Mouse (Mus musculus) liver, embryonic 16.5 days (tissue): ENCODE results near the gene Sh2d7. TPM values are rescaled to one million over a fixed set of nuclear protein-coding genes. Genes with fewer than 3 reads are reported as not detected.
"Not testable (repeated sequence)": the region's sequence is repeated elsewhere in the genome, so short reads cannot be mapped to it uniquely, and the experiment has no call there.

ENCODE experiments used
- ATAC-seq: fragments of 200-750 bp; cut with Nextera tagmentation; 2 replicates; pipeline ENCODE4 v1.8.0; 2017; ENCODE audit warnings: low read depth, mild to moderate bottlenecking, moderate number of reproducible peaks, moderate library complexity
- H3K27ac ChIP-seq: fragments of 300-500 bp; sonication (generic); 2 replicates; pipeline ENCODE4 v1.5.1; 2014; ENCODE audit warnings: mild to moderate bottlenecking, low read length
- H3K27me3 ChIP-seq: fragments of 300-500 bp; sonication (generic); 2 replicates; pipeline ENCODE4 v1.6.1; 2014; ENCODE audit warnings: low read depth, low read length, mixed read lengths; ENCODE audit not compliant: control insufficient read depth, insufficient read depth
- H3K36me3 ChIP-seq: fragments of 300-500 bp; sonication (generic); 2 replicates; pipeline ENCODE4 v1.6.1; 2014; ENCODE audit warnings: mild to moderate bottlenecking; ENCODE audit not compliant: control insufficient read depth, insufficient read depth
- H3K4me1 ChIP-seq: fragments of 300-500 bp; sonication (generic); 2 replicates; pipeline ENCODE4 v1.6.1; 2014; ENCODE audit warnings: low read depth, low read length, mixed read lengths; ENCODE audit not compliant: control insufficient read depth
- H3K4me2 ChIP-seq: fragments of 300-500 bp; sonication (generic); 2 replicates; pipeline ENCODE4 v1.6.1; 2014; ENCODE audit warnings: low read depth, low read length, mixed read lengths
- H3K4me3 ChIP-seq: fragments of 300-500 bp; sonication (generic); 2 replicates; pipeline ENCODE4 v1.5.1; 2014; ENCODE audit warnings: low read depth, mild to moderate bottlenecking, low read length
- H3K9ac ChIP-seq: fragments of 300-500 bp; sonication (generic); 2 replicates; pipeline ENCODE4 v1.6.1; 2014; ENCODE audit warnings: low read depth, low read length
- H3K9me3 ChIP-seq: fragments of 300-500 bp; sonication (generic); replicated peaks from 2 replicates; pipeline ENCODE4 v1.6.1; 2016; ENCODE audit warnings: low read length; ENCODE audit not compliant: control insufficient read depth
- WGBS: fragments of 180-500 bp; shearing (Covaris S2); extraction: QIAGEN DNeasy Blood & Tissue Kit; methylation state at CpG from one replicate; pipeline ENCODE4 v1.1.7; 2014; ENCODE audit not compliant: insufficient replicate concordance; 5-methylcytosine and 5-hydroxymethylcytosine counted together
- polyA plus RNA-seq: library from polyadenylated mRNA; unstranded; fragments of >200 nt; fragmentation: Nextera tagmentation; extraction: Ambion mirVana; gene quantifications from 2 replicates; pipeline ENCODE4 v1.2.1, GENCODE M21; 2015

Gene Sh2d7
- polyA plus RNA-seq, 1 experiment from 2014 or later: not detected

- not testable (repeated sequence) for H3K27me3 ChIP-seq, H3K36me3 ChIP-seq, H3K27ac ChIP-seq, ATAC-seq, H3K9me3 ChIP-seq, H3K9ac ChIP-seq, H3K4me2 ChIP-seq, H3K4me3 ChIP-seq
- 34% methylated on average over 2 of the region's 2 CpGs for WGBS
- H3K4me1 ChIP-seq: peaks cover 17% of the 10 kb centered on the region
Measured at GRCm38 (mm10) chr9:54584127-54584526, 45.3 kb downstream of the Sh2d7 start.

GRCm38 (mm10) chr9:54585839-54586198 lies 47.0 kb downstream of the Sh2d7 start:
- WGBS: 24% methylated on average over 5 of the region's 5 CpGs
- Histone ChIP-seq H3K27me3 (no peaks in the 10 kb centered on the region), H3K9me3 (no peaks in the 10 kb centered on the region), H3K4me1 (peaks cover 17% of the 10 kb centered on the region), H3K27ac (peak overlapping the region; percentile 25; the same call in 1 of the 2 replicates), H3K36me3 (0 out of 2 replicates have a peak, but pooled peaks cover 3% of the 10 kb centered on the region), H3K4me3 (peak overlapping the region; percentile 91), H3K9ac (peak overlapping the region; percentile 91), H3K4me2 (peak overlapping the region; percentile 94)
- ATAC-seq: no peak

DNA sequence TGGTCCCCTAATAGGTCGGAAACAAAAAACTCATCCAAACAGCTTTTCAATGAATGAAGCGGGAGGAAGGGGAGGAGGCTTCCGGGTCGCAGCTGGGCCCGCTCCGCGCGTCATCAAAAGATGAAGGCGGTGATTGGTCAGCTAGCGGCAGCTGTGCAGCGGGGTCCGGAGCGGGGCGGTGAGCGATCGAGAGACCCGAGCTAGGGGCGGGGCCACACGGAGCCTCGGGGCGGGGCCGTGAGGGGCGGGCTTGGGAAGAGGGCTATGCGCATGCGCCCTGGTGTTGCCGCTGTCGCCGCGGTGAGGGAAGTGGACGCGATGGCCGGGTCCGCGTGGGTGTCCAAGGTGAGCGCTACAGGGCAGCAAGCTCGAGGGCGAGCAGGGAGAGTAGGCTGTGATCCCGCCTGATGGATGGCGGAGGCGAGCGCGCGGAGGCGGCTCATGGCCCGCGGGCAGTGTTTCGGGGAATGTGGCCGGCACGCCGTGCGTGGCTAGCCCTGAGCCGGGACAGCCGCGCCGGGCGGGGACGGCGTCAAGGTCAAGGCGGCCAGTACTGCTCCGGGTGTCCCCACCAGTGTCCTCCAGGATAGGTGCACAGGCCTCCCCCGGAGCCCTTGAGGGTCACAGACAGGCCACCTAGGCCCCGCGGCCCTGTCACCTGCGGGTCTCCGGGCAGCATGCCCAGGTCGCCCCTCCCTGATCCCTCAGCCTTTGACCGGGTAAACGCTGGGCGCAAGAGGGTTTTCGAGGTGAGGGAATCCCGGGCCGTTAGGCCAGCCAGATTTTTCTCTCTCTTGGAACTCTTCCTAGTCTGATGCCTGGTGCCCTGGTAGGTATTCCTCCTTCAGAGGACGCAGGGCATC lies 47.6 kb downstream of the Sh2d7 start, which contains the start of gene Idh3a:
TSS of gene Idh3a (plus strand) at position 136 of the 863 bp plus-strand sequence.
- Histone ChIP-seq H3K4me1 (peaks cover 17% of the 10 kb centered on the region), H3K36me3 (0 out of 2 replicates have a peak, but pooled peaks cover 3% of the 10 kb centered on the region), H3K9ac (peak within 1 kb of the TSS; percentile 91), H3K27me3 (no peaks in the 10 kb centered on the region), H3K9me3 (no peaks in the 10 kb centered on the region), H3K4me2 (peak within 1 kb of the TSS; percentile 94), H3K4me3 (peak within 1 kb of the TSS; percentile 91), H3K27ac (peak within 1 kb of the TSS; percentile 51)
- under 1% methylated on average over 73 of the region's 73 CpGs for WGBS
- ATAC-seq: peak; percentile 97

GRCm38 (mm10) chr9:54587863-54588262 lies 49.1 kb downstream of the Sh2d7 start:
- Histone ChIP-seq H3K9me3 (no peaks in the 10 kb centered on the region), H3K27me3 (no peaks in the 10 kb centered on the region), H3K4me2 (peak overlapping the region; percentile 94), H3K9ac (no peak overlapping the region), H3K36me3 (peaks cover 6% of the 10 kb centered on the region; the same call in 1 of the 2 replicates), H3K4me3 (peak overlapping the region; percentile 91; the same call in 1 of the 2 replicates), H3K4me1 (peaks cover 17% of the 10 kb centered on the region), H3K27ac (no peak overlapping the region)
- no peak for ATAC-seq
- 69% methylated on average over 4 of the region's 4 CpGs for WGBS

- H3K27me3 ChIP-seq, H3K4me1 ChIP-seq, H3K27ac ChIP-seq, H3K9me3 ChIP-seq, H3K4me2 ChIP-seq, ATAC-seq, H3K9ac ChIP-seq, H3K4me3 ChIP-seq: not testable (repeated sequence)
- 74% methylated on average over 4 of the region's 4 CpGs for WGBS
- H3K36me3 ChIP-seq: peaks cover 27% of the 10 kb centered on the region
Measured at GRCm38 (mm10) chr9:54593652-54594051, 54.9 kb downstream of the Sh2d7 start.

Other genes with a start within 250 kb of the Sh2d7 start
- gene Dmxl2, start 37.4 kb upstream of the Sh2d7 start, polyA plus RNA-seq: 0.96 and 1.4 TPM in 2 replicates
- gene Cib2, start 21.2 kb downstream of the Sh2d7 start, polyA plus RNA-seq: 1.4 and 1.5 TPM in 2 replicates
- gene Idh3a, start 47.4 kb downstream of the Sh2d7 start, polyA plus RNA-seq: 55.1 and 63.6 TPM in 2 replicates
- 0.06 and 0.24 TPM in 2 replicates for gene Acsbg1, start 122.9 kb downstream of the Sh2d7 start, polyA plus RNA-seq
- 18.4 and 21.8 TPM in 2 replicates for gene Dnaja4, start 159.9 kb downstream of the Sh2d7 start, polyA plus RNA-seq
- gene Wdr61, start 195.5 kb downstream of the Sh2d7 start, polyA plus RNA-seq: 71.1 and 78.8 TPM in 2 replicates
- gene Crabp1, start 225.8 kb downstream of the Sh2d7 start, polyA plus RNA-seq: 0.15 and 0.32 TPM in 2 replicates